Mouse (Mus musculus) mouse trophoblast stem cell (cell line): ENCODE measurements around the gene Prkar2b.

Source experiments
- in situ Hi-C, 2 experiments: fragments of 300-500 bp; cut with MseI, MboI; formaldehyde crosslinking; loops; 2 replicates in 1 of 2; 3 replicates in 1 of 2; pipeline ENCODE4 v1.15.1; 2025

The Prkar2b gene

DNA sequence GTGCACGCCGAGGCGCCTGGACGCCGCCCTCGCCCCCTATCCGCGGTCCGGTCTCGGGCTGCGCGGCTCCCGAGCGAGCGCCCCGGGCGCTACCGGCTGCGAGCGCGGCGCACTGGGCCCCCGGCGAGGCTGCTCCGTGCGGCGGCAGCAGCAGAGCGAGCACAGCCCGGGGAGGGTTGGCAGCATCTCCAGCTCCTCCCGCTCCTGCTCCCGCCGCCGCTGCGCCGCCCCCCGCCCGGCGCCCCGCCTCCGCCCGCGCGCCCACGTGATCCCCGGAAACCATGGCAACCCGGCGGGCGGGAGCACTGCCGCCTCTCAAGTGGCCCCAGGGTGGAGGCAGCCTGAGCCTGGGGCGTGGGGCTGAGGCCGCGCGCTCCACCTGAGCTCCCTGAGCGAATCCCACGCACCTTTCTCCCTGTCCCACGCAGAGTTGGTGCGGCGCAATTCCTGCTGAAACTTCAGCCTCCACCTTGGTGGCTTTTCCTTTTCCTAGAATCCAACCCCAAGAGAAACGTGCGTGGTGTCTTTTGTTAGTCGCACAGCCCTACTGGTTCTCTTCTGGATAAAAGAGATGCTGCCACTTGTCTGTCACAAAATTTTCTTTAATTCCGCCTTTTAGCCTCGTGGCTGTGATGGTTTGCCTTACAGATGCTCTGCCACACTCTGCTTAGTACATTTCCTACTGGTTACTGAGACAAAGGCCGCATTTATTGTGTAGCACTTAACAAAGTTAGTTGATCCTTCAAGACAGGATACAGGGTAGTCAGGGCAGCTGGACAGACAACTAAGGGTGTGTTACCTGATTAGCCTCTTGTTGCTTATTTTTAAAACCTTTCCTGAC, at the start of gene Prkar2b:
Gene Prkar2b, minus strand, starts transcription at position 207 of the 841 bp plus-strand sequence.
- in situ Hi-C loops = no loop called here

DNA sequence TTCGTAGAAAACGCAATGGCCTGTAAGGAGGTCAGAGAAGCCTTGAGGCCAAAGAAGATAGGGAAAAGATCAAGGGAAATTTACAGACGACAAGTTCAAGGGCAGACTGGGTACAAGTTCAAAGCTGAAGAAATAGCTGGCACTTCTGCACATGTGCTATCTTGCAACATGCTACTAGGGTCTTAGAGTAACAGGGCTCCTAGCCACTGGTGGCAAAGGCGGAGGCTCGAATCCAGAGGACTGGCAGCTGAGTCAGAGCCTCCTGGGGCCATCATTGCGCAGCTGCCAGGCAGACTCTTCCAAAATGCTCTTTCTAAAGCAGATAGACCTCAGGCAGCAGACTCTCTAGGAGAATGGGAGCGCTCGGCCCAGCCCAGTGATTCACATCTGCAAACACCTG, 48.1 kb upstream of the Prkar2b start:
- in situ Hi-C loops = no loop called here

DNA sequence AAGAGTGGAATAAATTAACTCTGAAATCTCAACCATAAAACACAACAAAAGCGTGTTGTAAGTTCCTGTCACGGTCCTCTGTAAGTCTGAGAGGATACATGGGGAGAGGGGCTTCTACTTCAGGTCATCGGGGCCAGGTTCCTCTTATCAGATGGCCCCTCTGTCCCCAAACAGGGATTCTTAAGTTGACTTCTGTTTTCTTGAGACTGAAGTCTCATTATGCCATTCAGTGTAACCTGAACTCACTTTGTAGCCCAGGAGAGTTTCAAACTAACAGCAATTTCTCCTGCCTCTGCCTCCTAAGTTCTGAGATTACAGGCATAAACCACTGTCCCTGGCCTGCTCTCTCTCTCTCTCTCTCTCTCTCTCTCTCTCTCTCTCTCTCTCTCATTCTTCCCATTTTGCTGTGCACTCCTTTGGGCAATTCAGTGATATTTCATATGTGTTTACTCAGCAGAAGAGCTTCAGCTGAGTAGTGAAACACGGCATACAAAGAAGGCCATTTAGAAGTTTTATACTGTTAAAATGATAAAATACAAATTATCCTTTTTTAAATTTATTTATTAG, 43.9 kb upstream of the Prkar2b start:
- in situ Hi-C loops = no loop called here

DNA sequence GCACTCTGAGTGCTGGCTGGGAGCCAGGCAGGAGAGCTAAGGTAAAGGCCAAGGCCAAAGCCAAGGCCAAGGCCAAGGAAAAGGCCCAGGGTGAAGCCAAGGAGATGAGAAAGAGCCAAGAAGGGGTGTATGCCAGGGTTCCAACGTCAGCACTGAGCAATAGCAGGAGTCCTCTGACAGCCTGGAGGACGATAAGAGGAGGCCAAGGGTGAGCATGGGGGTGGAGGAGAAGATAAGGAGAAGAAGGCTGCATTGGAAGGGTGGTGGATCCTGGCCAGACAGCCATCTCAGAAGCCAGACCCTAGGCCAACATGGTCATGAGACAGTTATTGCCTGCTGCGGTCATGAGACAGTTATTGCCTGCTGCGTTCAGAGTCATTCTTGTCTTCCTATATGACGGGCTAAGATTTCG, 43.4 kb upstream of the Prkar2b start:
- in situ Hi-C loops = no loop called here

DNA sequence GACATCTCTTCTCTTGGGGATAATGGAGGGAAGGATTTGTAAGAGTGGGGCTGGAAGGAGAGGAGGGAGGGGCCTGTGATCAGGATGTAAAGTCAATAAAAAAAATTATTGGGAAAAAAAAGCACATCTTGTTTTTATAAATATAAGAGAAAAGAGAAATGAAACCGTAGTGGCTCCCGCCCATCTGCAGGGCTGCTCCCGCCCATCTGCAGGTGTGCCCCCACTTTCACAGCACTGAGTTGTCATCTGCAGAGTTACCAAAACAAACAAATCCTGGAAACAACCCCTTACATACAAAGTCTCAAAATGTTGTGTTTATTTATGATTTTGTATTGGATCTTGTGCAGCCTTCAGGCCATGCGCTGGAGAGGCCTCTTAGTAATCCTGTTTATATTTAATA, 40.2 kb upstream of the Prkar2b start:
- in situ Hi-C loops = no loop called here

DNA sequence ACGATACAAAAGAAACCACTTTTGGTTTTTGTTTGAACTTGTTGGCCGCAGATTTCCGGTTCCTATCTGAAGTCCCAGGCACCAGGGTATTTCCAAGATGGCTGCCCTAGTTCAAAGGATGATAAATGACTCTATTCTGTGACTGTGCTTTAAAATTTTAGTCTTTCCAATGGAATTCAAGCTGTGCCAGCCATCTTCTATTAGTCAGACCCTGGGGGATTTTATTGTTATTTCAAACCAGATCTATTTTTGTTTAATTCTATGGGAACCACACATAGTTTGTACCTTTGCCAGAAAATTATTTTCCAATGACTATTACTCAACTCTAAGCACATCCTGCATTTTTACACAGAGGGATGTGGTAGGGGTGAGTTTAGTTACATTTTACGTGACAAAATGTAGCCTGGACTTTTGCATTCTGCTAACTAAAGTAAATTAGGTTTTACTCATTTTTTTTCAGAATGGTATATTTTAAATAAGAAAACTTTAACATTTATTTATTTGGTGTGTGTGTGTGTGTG, 38.6 kb upstream of the Prkar2b start:
- in situ Hi-C loops = no loop called here

DNA sequence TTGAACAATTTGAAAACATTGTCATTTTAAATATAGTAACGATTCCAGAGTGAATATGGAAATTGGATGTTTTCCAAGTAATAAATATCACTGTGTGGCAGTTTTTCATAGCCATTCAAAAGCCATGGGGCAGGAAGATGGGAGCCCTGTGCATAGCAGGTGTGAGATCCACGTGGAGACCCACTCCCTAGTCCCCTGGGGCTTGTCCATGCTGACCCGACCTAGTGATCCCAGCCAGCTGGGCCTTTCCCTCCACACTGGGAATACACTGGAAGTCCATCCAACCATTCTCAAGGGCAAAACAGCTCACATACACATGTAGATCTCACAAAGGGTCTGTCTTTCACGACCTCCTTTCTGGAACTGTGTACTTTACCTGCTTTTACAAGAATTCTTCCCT, 37.5 kb upstream of the Prkar2b start:
- in situ Hi-C loops = no loop called here

DNA sequence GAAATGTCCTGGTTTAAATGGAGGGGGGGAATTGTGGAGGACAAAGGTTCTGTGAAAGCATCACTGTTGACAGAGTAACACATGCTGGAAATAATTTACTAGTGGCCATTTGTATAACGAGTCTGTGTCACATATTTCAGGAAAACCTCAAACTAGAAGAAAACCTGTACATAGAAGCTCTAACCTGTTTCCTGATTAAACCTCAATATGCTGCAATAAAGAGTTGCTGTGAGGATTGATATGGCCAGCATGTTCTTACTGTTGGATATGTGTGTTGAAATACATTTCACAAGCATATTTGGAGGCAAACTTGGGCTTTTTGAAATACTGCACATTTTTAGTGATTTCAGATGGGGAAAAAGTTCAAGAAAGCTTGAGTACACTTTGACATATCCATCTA, 36.0 kb upstream of the Prkar2b start:
- in situ Hi-C loops = no loop called here

DNA sequence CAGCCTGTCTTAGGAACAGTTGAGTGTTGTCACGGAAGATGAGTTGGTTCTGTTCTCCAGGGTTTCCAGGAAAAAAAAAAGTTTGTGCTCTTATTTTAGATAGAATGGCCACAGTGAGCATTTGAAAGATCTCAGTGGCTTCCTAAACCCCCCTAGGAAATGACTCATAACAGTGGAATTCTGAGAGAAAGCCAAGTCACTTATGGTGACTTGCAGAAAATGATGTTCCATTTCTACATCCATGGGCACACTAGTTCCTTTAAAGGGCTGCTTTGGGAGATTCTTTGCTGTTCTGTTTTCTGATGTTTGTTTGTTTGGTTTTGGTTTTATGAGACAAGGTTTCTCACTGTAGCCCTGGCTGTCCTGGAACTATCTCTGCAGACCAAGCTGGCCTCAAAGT, 34.1 kb upstream of the Prkar2b start:
- in situ Hi-C loops = no loop called here

DNA sequence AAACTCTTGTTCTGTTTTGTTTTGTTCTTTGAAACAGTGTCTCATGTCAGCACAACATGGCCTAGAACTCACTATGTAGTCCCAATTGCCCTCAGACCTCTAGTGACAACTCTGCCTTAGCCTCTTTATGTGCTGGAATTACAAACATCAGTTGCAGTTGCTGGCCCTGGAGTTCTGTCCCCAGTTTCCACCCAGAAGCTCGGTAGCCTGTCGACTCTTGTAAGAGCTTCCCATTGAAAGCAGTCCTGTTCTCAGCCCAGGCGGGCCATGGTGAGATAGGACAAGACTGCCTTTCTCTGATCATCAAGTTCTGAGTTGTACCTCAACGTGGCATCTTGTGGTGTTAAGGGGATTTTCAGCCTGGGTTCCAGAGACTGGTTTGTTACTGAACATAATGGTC, 31.4 kb upstream of the Prkar2b start:
- in situ Hi-C loops = no loop called here

DNA sequence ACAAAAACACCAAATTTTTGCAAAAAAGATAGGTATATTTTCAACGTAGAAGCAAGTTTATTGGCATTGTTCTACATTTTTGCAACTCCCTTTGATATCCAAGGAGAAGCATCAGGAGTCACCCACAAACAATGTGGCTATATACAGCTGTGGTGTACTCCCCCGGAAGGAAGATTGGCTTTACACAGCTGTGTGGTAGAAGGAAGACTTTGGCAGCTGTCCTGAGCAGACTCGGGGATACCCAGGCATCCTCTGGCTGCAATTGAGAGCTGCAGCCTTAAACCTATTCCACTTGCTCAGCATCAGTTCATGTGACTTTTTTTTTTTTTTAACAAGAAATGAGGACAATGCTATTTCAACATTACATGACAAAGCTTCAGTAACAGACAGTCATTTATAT, 27.5 kb upstream of the Prkar2b start:
- in situ Hi-C loops = no loop called here

DNA sequence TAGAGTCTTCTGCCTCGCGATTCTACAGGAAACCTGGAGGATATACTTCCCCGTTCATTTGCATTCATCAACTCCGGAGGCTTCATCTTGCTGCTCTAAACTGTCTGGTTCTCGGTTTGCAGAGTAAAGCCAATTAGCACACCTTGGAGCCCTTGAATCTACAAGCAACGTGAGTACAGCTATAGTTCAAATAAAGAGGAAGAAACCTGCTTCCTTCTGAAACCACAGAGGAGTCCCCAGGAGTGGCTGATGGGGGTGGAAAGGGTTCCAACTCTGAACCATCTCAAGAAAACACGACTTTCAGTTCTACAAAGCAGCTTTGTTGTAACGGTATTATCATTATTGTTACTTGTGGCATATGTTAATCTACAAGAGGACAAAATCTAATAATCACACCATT, 26.2 kb upstream of the Prkar2b start:
- in situ Hi-C loops = no loop called here

DNA sequence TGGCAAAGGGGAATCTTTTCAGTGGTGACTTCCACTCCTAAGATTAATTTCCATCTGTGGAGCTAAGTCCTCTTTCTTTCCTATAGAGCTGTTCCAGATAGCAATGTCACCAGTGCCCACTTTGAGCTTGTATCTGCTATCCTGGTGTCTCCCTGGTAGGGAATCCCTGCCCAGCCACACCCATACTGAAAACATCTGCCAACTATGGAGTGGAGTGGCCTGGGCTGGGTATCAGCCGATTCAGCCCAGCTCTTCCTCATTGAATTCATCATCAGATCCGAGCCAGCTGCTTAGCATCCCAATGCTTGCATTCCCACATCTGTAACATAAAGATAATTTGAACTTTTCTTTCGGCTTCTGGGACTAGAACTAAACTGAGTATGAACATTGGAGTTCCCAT, 25.8 kb upstream of the Prkar2b start:
- in situ Hi-C loops = no loop called here

DNA sequence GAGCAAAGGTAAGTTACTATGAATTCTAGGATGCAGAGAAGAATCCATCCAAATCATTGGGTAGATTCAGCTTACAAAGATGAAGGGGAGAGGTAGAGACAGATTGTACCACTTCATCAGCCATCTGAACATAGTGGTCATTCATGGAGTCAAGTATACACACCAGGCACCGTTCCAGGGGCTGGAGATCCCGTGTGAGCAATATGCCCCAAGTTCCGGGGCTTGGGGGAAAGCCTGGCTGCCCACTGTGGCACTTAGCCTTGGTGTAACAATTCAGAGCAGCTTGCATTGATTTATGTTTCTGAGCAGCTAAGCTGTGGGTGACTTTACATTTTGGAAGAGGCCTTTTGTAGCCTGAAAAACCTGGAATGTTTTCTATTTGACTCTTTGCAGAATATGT, 24.8 kb upstream of the Prkar2b start:
- in situ Hi-C loops = no loop called here

DNA sequence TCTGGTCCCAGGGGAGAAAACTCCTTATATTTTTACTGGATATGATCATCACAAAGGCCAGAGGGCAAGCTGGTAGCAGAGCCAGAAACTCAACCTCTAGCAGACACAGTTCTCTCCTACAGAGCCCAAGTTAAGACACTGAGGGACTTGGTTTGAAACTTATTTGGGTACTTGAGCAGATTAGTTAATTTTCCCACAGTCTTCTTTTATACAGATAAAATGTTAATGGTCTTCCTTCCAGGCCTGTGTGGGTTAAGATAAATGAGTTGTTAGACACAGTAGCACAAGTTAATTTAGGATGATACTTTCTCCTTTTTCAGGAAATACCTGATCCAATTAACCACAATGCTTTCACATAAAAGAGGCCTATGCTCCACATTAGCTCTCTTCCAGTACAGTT, 24.1 kb upstream of the Prkar2b start:
- in situ Hi-C loops = no loop called here

DNA sequence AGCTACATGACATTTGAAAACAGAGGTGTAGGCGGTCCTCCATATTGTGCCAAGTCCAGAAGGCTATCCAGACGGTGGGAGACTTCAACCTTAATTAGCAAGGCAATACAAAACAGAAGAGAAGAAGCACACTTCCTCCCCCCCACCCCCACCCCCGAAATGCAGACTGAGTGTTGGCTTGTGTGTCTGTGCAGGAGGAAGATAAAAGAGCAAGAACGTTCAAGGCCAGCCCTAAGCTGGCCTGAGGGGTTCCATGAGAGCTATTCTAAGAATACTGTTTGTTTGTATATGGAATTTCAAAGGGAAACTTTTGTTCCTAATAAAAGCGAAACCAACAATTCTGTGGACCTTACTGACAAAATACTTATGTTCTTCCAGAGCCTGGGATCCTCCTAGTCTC, 23.5 kb upstream of the Prkar2b start:
- in situ Hi-C loops = no loop called here

DNA sequence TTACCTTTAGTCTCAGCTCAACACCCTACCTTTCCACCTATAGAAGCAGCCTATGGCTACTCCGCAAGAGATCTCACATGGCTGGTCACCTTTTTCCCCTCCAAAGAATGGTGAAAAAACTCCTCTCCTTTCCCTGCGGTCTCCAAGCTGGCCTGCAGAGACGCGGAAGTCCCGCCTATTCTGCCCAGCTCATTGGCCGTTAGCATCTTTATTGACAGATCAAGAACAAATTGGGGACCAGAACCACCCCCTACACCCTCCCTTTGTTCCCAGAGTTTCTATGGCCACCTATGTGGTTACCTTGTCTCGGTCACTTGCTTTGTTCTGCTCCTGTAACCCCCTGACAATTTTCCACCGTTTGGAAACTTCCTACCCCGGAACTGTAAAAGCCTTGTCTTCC, 19.6 kb upstream of the Prkar2b start:
- in situ Hi-C loops = no loop called here

DNA sequence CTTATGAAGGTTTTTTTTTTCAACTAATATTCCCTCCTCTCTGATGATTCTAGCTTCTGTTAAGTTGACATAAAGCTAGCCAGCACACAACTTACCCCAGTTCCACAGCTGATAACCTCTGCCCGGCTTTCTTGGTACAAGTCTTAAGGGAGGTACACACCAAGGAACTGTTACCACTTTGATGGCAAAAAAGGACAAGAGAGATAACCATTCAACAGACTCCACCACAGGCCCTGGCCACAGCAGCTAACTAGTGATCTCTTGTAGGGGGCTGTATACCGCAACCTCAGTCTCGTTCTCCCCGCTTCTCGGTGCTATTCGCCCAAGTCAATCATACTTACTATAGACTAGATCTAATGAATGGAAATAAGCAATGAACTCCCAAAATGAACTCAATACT, 16.3 kb upstream of the Prkar2b start:
- in situ Hi-C loops = no loop called here

DNA sequence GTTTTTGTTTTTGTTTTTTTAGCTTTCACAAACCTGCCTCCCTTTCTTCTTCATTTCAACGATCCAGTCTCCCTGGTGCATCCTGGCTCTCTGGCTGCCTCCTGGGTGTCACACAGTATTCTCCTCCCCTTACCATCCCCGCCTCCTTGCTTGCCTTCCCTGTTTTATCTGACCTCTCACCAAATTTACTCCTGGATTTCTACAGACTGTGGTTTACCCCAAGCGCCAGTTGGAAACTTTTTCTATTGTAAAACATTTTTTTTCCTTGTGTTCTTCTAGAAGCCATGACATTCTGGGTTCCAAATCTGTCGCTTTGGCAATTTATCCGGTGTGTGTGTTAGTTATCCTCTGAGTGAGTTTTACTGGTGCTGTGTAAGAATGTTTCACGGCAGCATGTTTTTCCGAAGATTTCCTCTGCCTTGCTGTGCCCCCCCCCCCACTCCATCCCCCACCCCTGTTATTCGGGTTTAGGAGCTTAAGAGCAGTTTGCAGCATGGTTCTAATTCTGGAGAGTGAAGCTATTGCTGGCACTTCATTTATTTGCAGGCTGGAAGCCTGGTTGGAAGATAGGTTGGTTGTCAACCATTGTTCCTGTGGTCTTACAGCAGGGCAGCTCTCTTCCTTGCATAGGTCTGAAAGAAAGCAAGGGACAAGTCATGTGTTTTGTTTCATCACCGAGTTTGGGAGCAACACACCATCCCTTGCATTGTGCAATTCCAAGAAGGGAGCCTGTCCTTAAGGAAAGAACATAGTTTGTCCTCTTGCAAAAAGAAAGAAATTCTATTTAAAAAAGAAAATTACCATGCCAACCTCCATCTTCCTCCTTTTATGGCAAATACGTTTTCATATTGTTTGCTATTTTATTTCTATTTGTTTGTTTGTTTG, 15.0 kb upstream of the Prkar2b start:
- in situ Hi-C loops = no loop called here

DNA sequence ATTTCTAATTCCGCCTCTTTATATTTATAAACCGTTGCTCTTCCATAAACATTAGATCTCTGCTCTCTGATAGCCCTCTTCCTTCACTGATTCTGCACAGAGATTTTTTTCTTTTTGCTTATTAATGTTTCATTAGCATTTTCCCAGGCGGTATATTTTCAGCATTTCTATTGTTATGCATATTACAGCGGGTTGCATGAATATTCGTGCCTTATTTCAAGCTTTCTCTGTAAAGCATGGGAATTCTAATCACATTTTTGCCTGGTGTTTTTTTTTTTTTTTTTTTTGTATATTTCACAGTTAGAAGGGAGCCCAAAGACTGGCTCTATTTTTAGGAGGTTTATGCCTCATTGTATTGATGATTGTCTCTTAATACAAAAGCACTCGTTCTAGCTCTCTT, 13.2 kb upstream of the Prkar2b start:
- in situ Hi-C loops = no loop called here

DNA sequence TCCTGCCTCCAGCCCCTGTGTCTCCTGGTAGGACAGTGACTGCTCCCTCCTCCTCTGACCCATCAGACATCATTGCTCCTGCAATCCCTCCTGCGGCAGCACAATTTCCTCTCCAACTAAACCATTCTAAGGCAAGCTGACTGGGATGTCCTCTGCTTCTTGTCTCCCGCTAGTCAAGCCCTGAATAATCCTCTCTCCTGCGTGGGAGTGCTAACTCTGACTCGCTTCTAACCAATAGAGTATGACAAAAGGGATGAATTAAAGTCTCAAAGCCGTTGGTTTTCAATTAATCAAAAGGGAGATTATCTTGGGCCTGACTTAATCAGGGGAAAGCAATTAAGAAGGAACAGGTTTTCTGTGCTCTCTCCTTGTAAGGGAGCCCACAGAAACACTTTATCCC, 4.9 kb upstream of the Prkar2b start:
- in situ Hi-C loops = no loop called here
